Mouse (Mus musculus) olfactory bulb, adult 2 months (tissue): Measurements from ENCODE around the gene Samd4.

Experiments used
- CTCF ChIP-seq: fragments of 200-500 bp; IDR thresholded peaks from 2 replicates; pipeline ENCODE4 v1.5.1; 2012; ENCODE audit warnings: low read depth, mild to moderate bottlenecking, low read length, moderate library complexity; ENCODE audit not compliant: insufficient read depth
- POLR2A ChIP-seq: fragments of 200-500 bp; IDR thresholded peaks from 2 replicates; pipeline ENCODE4 v1.6.1; 2012; ENCODE audit warnings: mild to moderate bottlenecking, low read depth, low read length, moderate library complexity; ENCODE audit not compliant: insufficient read depth

DNA sequence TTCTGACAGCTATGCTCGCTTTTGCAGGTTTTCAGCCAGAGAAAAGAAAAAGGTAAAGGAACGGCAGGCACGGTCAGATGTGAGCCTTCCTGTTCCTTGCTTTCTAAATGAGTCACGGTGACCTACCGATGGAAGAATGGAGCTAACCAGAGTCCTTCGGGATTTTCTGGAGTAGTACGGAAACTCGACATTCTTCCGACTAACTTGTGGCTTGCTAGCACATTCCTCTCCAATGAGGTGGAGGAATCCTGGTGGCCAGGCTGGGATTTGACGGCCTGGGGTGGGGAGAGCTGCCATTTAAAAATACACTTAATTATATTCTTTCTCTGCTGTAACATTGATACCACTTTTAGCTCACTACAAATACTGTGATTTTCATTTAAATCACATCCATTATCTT is 83.6 kb downstream of the Samd4 start:
- TF ChIP-seq CTCF, result no peak
- TF ChIP-seq POLR2A, result no peak
